Mouse (Mus musculus) testis, adult 2 months (tissue): ENCODE data around the gene Ttc28.

Experiments
- CTCF ChIP-seq: fragments of 200-500 bp; IDR thresholded peaks from 2 replicates; pipeline ENCODE4 v1.5.1; 2012; ENCODE audit warnings: low read depth, mild to moderate bottlenecking, inconsistent platforms, low read length, moderate library complexity; ENCODE audit not compliant: control insufficient read depth, insufficient read depth, insufficient replicate concordance
- POLR2A ChIP-seq: fragments of 200-500 bp; IDR thresholded peaks from 2 replicates; pipeline ENCODE4 v1.6.1; 2012; ENCODE audit warnings: low read depth, mild to moderate bottlenecking, inconsistent platforms, low read length, moderate library complexity; ENCODE audit not compliant: control insufficient read depth

GRCm38 (mm10) chr5:111022940-111023339, 143.3 kb downstream of the Ttc28 start:
- no peak for TF ChIP-seq CTCF
- no peak for TF ChIP-seq POLR2A
